Mouse (Mus musculus) cerebellum, adult 2 months (tissue): ENCODE data around the gene Exosc7. TPM values are rescaled to one million over a fixed set of nuclear protein-coding genes. Genes with fewer than 3 reads are reported as not detected.
A peak's percentile ranks its signal among the peaks of the same experiment; 100 is the strongest.

Source experiments
- DNase-seq, 2 experiments: peaks; one replicate each; pipeline ENCODE4 v3.0.0; 2021
- H3K27ac ChIP-seq: fragments of 200-500 bp; 2 replicates; pipeline ENCODE4 v1.5.1; 2012; ENCODE audit warnings: low read length, control low read depth, inconsistent platforms; ENCODE audit not compliant: insufficient read depth
- H3K27me3 ChIP-seq: fragments of 200-500 bp; 2 replicates; pipeline ENCODE4 v1.6.1; 2012; ENCODE audit warnings: inconsistent platforms, mild to moderate bottlenecking, low read length, moderate library complexity; ENCODE audit not compliant: control insufficient read depth, insufficient read depth
- H3K4me1 ChIP-seq: fragments of 200-500 bp; 2 replicates; pipeline ENCODE4 v1.6.1; 2011; ENCODE audit warnings: low read length; ENCODE audit not compliant: control insufficient read depth, insufficient read depth
- H3K4me3 ChIP-seq: fragments of 200-500 bp; replicated peaks from 2 replicates; pipeline ENCODE3; 2011; ENCODE audit warnings: mild to moderate bottlenecking, low read depth, low read length, control low read depth; ENCODE audit not compliant: insufficient read depth
- CTCF ChIP-seq: fragments of 200-500 bp; IDR thresholded peaks from 2 replicates; pipeline ENCODE4 v1.5.1; 2011; ENCODE audit warnings: low read depth, mild to moderate bottlenecking, control low read depth, low read length, moderate library complexity, borderline replicate concordance; ENCODE audit not compliant: insufficient read depth
- POLR2A ChIP-seq: fragments of 200-500 bp; IDR thresholded peaks from 2 replicates; pipeline ENCODE4 v1.6.1; 2011; ENCODE audit warnings: low read length, control low read depth, borderline replicate concordance; ENCODE audit not compliant: insufficient read depth
- WGBS: fragments of 180-500 bp; shearing (Covaris S2); methylation state at CpG from one replicate; pipeline ENCODE4 v1.1.7; 2018; 5-methylcytosine and 5-hydroxymethylcytosine counted together
- polyA plus RNA-seq: library from polyadenylated mRNA; depleted of rRNA; stranded (reverse); fragments of >200 nt; gene quantifications from 2 replicates; pipeline ENCODE4 v1.2.3, GENCODE M21; 2012; rRNA removed

Exosc7 gene
- 57.2 and 60.5 TPM in 2 replicates for polyA plus RNA-seq

DNA sequence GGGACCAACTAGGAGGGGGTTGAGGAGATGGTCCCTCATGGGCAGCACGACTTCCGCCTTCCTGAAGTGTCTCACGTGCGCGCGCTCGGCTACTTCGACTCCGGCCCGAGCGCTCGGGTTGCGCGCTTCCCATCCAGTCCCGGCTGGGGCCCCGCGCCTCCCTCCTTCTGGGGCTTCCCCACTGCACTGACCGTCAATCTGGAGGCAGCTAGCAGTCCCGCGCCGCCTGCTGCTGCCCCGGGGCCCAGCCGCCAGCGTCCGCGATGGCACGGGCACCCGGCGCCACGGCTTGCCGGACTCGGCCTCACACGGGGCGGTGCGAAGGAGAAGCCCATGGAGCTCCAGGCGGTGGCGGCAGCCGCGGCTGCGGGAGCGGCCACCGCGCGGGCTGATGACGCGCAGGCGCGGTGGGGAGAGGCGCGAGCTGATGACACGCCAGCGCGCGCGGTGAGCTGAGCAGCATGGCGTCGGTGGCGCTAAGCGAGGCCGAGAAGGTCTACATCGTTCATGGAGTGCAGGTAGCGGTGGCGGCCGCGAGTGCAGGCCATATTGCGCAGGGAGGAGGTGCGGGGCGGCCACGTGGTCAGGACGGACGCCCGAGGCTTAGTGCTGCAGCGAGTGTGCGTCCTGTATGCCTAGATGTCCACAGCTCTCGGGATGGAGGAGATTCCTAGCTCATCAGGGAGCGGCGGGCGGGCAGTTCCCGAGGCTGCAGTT lies at the start of gene Exosc7, which contains the start of gene Zdhhc3:
Gene Exosc7 (plus strand): TSS at position 411 of the 717 bp plus-strand sequence.
Gene Zdhhc3 (minus strand): TSS at position 401 of the 717 bp plus-strand sequence.
- H3K27ac ChIP-seq, result peak within 1 kb of the TSS; percentile 76
- H3K4me3 ChIP-seq, result peak within 1 kb of the TSS; percentile 67
- H3K4me1 ChIP-seq, result no peaks in the 10 kb centered on the region; the same call in 1 of the 2 replicates
- under 1% methylated on average over 78 of the region's 79 CpGs for WGBS
- H3K27me3 ChIP-seq, result no peaks in the 10 kb centered on the region
- DNase-seq, result peak; percentile 92 to 93
- TF ChIP-seq POLR2A (peak; percentile 93), CTCF (no peak)

DNA sequence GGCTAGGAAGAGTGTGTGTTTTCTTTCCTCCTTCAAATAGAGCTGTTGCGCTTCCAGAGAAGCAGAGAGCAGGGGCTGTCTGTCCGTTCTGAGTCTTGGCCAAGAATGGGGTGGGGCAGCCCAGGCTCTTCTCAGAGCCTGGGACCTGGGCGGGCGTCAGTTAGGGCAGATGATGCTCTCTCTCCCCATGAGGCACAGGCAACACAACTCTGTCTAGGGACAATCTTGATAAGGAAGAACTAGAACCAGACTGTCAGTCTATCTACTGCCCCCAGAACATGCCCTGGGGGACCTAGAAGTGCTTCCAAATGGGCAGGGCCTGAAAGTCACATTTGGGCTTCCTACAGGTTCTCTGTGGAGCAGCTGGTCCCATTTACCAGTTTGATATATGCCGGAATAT lies 33.9 kb upstream of the Exosc7 start:
- Histone ChIP-seq H3K4me3 (no peak overlapping the region), H3K27ac (no peak overlapping the region), H3K27me3 (no peaks in the 10 kb centered on the region), H3K4me1 (no peaks in the 10 kb centered on the region)
- WGBS, result 70% methylated on average over 5 of the region's 5 CpGs
- DNase-seq, result no peak
- TF ChIP-seq CTCF, result no peak
- TF ChIP-seq POLR2A, result no peak

GRCm38 (mm10) chr9:123080355-123080754 lies 32.7 kb upstream of the Exosc7 start:
- no peak for TF ChIP-seq CTCF
- no peak for TF ChIP-seq POLR2A
- 90% methylated on average over 7 of the region's 7 CpGs for WGBS
- H3K27me3 ChIP-seq, result no peaks in the 10 kb centered on the region
- no peaks in the 10 kb centered on the region for H3K4me1 ChIP-seq
- H3K4me3 ChIP-seq, result no peak overlapping the region
- no peak for DNase-seq
- no peak overlapping the region for H3K27ac ChIP-seq

GRCm38 (mm10) chr9:123080796-123081195 lies 32.2 kb upstream of the Exosc7 start:
- DNase-seq, result no peak
- no peak overlapping the region for H3K27ac ChIP-seq
- no peak overlapping the region for H3K4me3 ChIP-seq
- WGBS, result 33% methylated on average over 1 of the region's 1 CpGs
- H3K4me1 ChIP-seq, result no peaks in the 10 kb centered on the region
- TF ChIP-seq CTCF (no peak), POLR2A (no peak)
- no peaks in the 10 kb centered on the region for H3K27me3 ChIP-seq

DNA sequence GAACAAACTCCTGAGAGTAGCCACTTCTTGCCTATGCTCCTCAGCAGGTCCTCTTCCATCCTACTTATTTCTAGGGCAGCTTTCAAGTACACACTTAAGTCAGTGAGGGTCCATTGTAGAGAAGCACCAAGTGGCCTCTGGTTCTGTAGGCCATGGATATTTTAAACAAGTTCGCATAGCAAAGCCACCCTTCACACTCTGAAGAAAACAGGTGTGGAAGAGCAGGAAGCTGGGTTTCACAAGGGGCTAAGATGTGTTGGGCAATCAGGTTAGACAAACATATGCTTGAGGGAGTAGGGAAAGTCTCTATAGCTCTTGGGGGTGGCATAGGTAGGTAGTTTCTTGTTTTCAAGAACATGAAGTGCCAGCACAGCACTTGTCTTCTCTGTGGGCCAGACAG lies 27.6 kb upstream of the Exosc7 start:
- WGBS, result 89% methylated on average over 1 of the region's 1 CpGs
- H3K27ac ChIP-seq, result no peak overlapping the region
- TF ChIP-seq POLR2A (no peak), CTCF (no peak)
- DNase-seq, result no peak
- no peak overlapping the region for H3K4me3 ChIP-seq
- H3K27me3 ChIP-seq, result no peaks in the 10 kb centered on the region
- H3K4me1 ChIP-seq, result no peaks in the 10 kb centered on the region

DNA sequence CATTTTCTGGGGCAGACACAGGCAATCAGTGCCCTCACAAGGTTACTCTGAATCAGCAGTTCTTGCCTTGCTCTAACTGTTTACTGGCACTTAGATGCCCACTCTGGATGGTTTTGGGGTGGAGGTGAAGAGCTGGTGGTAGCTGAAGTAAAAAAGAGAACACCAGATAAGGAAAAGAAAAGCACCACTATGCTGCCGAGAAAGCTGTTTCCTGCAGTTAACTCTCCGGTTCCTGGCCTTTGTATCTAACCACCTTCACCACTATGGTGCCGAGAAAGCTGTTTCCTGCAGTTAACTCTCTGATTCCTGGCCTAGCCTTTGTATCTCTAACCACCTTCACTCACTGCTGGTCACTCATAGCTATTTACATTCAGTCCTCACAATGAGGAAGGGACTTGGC lies 25.5 kb upstream of the Exosc7 start:
- TF ChIP-seq CTCF, result no peak
- TF ChIP-seq POLR2A, result no peak
- no peaks in the 10 kb centered on the region for H3K27me3 ChIP-seq
- no peak overlapping the region for H3K27ac ChIP-seq
- DNase-seq, result no peak
- no peaks in the 10 kb centered on the region for H3K4me1 ChIP-seq
- H3K4me3 ChIP-seq, result no peak overlapping the region
- WGBS, result 76% methylated on average over 3 of the region's 3 CpGs

GRCm38 (mm10) chr9:123090844-123091243 lies 22.2 kb upstream of the Exosc7 start:
- no peak overlapping the region for H3K27ac ChIP-seq
- DNase-seq, result no peak
- H3K4me3 ChIP-seq, result no peak overlapping the region
- WGBS, result 89% methylated on average over 4 of the region's 4 CpGs
- no peaks in the 10 kb centered on the region for H3K27me3 ChIP-seq
- no peak for TF ChIP-seq POLR2A
- no peak for TF ChIP-seq CTCF
- no peaks in the 10 kb centered on the region for H3K4me1 ChIP-seq

- no peak overlapping the region for H3K4me3 ChIP-seq
- TF ChIP-seq CTCF, result no peak
- no peak for TF ChIP-seq POLR2A
- 96% methylated on average over 16 of the region's 16 CpGs for WGBS
- no peaks in the 10 kb centered on the region for H3K4me1 ChIP-seq
- H3K27me3 ChIP-seq, result no peaks in the 10 kb centered on the region
- no peak overlapping the region for H3K27ac ChIP-seq
- no peak for DNase-seq
Observed at GRCm38 (mm10) chr9:123099631-123100455, 13.2 kb upstream of the Exosc7 start.

- Histone ChIP-seq H3K4me3 (no peak overlapping the region), H3K27ac (no peak overlapping the region), H3K4me1 (no peaks in the 10 kb centered on the region), H3K27me3 (no peaks in the 10 kb centered on the region)
- no peak for TF ChIP-seq POLR2A
- no peak for TF ChIP-seq CTCF
- DNase-seq, result no peak
Observed at GRCm38 (mm10) chr9:123103425-123103824, 9.6 kb upstream of the Exosc7 start.
